Mouse (Mus musculus): ENCODE data around the gene Abraxas2.

The Abraxas2 gene

DNA sequence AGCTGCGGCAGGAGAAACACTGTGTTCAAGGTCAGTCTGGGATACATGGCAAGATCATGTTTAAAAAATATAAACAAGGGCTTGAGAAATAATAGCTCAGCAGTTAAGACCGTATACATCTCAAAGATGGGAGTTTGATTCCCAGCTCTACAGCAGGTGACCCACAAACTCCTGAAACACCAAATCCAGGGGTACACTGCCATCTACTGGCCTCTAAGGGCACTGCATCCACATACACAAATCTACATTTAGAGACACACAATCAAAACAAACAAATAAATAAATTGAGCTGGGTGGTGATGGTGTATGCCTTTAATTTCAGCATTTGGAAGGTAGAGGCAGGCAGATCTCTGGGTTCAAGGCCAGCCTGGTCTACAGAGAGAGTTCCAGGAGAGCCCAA is 39.2 kb downstream of the Abraxas2 start:
- peak; percentile 33 for DNase-seq (ENCODE audit: low read depth)

DNA sequence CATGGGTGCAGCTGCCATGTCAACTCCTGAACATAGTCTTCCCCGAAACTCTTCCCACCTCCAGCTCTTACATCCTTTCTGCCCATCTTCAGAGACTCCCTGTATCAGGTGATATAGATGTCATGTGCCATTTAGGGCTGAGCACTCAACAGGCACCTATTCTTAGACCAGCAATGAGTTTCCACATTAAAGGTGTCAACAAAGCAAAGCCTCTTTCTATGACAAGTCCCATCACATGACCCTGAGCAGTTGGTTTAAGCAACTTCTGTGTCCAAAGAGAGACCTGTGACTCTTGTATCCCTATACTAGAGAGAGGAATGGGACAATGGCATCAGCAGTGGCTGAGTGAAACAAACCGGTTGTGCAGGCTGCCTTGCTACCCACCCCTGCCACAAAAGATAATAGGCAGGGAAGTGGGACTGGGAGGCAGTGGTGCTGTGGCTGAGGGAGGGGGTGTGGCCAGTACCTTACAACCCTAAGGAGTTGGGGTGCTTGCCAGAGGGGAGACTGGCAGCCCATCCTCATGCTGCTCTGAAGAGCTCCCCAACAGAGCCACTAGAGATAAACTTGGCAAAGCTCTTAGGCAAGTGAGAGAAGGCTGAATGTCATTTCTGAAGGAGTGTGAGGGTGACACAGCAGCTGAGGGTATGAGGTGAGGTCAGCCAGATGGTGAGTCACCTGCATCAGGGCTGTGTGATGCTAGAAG is 42.0 kb downstream of the Abraxas2 start:
- DNase-seq (ENCODE audit: low read depth), result no peak

GRCm38 (mm10) chr7:132903796-132904195 is 44.8 kb downstream of the Abraxas2 start:
- DNase-seq (ENCODE audit: low read depth), result no peak

DNA sequence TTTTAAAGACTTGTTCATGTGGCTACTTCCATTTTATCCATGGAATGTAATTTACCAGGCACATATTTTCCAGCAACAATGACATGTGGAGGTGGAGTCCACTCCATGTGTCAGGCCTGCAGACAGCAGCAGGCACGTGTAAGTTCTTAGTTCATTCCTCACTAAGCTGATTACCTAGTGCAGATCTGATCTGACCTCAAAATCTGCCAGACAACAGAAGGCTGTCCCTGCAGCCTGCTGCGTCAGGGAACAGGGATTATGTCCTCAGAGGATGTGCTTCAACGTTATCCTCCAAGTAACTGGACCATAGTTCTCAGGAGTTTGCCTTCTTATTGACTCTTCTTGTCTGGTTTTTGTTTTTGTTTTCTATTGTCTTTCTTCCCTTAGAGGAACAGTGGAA is 62.9 kb downstream of the Abraxas2 start:
- no peak for DNase-seq (ENCODE audit: low read depth)

GRCm38 (mm10) chr7:132925227-132925626 is 66.2 kb downstream of the Abraxas2 start:
- DNase-seq (ENCODE audit: low read depth), result no peak

DNA sequence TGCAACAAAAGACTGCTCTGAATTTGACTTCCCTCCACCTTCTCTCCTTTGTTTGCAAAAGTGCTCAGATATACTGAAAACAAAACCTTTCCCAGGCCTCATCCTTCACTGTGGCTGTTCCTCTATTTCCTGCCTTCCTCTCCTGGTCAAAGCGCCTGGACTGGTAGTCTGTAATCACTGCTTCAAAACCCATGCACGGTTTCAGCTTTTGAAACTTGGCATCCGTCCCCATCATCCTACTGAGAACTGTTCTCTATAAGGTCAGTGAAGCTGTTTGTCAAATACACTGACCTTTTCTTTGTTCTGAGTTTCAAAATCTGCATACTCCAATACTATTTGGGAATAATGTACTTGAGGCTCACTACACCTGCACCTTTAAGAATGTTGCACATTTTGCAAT is 68.2 kb downstream of the Abraxas2 start:
- DNase-seq (ENCODE audit: low read depth), result no peak

DNA sequence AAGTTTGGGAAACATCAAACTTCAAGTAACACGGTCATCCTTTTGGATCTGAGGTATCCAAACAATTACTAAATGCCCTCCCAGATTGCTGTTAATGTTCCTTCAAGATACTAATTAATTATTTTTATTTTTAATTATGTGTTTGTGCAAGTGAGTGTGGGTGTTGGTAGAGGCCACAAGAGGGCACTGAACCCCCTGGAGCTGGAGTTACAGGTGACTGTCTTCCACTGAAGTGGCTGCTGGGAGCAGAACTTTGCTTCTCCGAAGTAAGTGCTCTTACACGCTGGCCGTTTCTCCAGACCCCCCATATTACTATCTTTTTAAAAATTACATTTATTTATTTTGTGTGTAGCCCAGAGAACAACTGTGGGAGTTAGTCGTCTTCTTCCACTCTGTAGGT is 71.0 kb downstream of the Abraxas2 start:
- DNase-seq (ENCODE audit: low read depth), result peak; percentile 37

- peak; percentile 95 for DNase-seq (ENCODE audit: low read depth)
Measured at GRCm38 (mm10) chr7:132930850-132931559, 72.0 kb downstream of the Abraxas2 start, which contains the start of gene Zranb1. TSS of gene Zranb1 (plus strand) at chr7:132931142.

DNA sequence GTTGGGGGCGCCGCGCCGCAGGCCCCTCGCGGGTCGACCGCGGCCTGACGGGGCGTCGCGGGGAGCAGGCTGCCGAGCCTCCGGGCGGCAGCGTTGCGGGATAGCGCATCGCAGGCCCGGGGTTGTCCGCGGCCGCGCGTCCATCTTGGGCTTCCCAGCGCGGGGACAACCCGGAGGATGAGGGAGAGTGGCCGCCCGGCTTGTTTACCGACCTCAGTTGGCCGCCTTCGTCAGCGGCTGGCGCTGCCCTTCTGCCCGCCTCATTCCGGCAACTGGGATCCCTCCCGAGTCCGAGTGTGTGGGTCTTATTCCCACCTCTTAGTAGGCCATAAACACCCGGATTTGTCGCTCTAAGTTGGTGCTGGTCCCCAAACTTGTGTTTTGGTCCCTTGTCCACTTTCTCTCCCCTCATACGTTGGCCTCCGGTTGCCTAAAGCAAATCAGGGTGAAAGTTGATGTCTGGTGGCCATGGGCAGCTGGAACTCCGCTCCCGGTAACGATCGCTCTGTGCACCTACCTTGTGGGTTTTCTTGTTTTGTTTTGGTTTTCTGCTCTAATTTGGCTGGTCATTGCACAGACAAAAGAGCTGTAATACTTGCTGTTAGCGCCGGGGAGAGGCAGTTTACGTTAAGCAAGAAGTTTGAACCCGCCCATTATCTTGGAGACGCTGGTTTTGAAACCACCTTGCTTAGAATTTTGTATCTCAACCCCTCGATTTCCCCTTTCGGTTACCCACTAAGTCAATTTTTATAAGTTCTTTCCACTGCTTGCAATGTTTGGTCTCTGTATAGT is 72.7 kb downstream of the Abraxas2 start:
- peak; percentile 51 for DNase-seq (ENCODE audit: low read depth)

- DNase-seq (ENCODE audit: low read depth), result no peak
Measured at GRCm38 (mm10) chr7:132933331-132933730, 74.3 kb downstream of the Abraxas2 start.

Data from c-Kit-positive CD71-positive TER-119-negative erythroid progenitor cells, embryonic 14.5 days (primary cell).